In the genomic region with DNA sequence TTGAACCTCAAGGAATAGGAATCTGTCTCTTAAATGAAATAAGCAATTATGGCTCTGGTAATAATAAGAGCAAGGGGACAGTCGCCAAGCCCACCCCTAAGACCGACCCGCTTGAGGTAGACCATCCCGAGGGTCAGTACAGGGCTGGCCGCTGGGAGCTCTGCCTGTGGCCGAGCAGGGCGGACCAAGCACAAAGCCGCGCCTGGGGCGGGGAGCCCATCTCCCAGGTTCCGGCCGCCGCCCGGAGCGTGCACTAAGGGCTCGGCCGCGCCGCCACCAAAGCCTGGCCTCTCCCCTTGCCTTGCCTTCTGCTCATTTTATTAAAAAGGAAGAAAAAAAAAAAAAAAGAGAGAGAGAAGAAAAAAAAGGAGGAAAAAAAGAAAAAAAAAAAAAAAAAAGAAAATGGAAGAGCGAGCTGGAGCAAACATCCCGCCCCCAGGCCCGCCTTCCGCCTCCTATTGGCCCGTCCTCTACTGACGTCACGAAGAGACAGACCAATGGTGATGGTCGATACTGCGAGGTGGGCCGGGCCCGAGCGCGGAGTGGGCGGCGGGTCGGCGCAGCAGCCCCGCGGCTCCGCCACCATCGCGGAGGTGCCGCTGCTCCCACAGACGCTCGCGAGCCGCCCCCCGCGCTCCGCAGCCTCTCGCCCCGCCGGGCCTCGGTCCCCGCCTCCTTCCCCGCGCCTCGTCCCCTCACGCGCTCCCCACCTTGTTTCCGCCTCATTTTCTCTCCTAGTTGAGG, we compare ENCODE assay signal across 8 mouse cellular contexts. TPM values are rescaled to one million over a fixed set of nuclear protein-coding genes. Genes with fewer than 3 reads are reported as not detected.
A peak's percentile ranks its signal among the peaks of the same experiment; 100 is the strongest.
DNase-seq lines count a peak whose midpoint lies in the region; ATAC-seq lines count a peak whose summit lies in the region.

A gene (plus strand): TSS at position 629 of the 744 bp plus-strand sequence.

- peak; percentile 98 for DNase-seq in T-cell, adult 2 months (ENCODE audit: low spot score)
- peak; percentile 99 for DNase-seq in cerebellum, postnatal 36 days
- peak; percentile 99 for DNase-seq in gastrocnemius, adult 18-20 months (ENCODE audit: low spot score)
- DNase-seq in left cerebral cortex, adult 18-20 months (ENCODE audit: low spot score in 2 of 2), result peak; percentile 99
- DNase-seq in right cerebral cortex, adult 18-20 months, result peak; percentile 97
- DNase-seq in urinary bladder, postnatal 10 days (ENCODE audit: low spot score), result peak; percentile 96

- peak; percentile 98 for ATAC-seq in hindbrain, embryonic 16.5 days

- H3K4me1 ChIP-seq in hindbrain, embryonic 16.5 days (ENCODE audit: control insufficient read depth, insufficient read depth, low read depth, low read length), result peaks cover 8% of the 10 kb centered on the region

- peak within 1 kb of the TSS; percentile 90 for H3K4me3 ChIP-seq in hindbrain, embryonic 16.5 days (ENCODE audit: low read length)
- H3K4me3 ChIP-seq in macrophage (ENCODE audit: inconsistent target), result peak within 1 kb of the TSS; percentile 43

- H3K36me3 ChIP-seq in hindbrain, embryonic 16.5 days (ENCODE audit: control insufficient read depth, insufficient read depth, low read length), result no peaks in the 10 kb centered on the region
- no peaks in the 10 kb centered on the region for H3K36me3 ChIP-seq in macrophage (ENCODE audit: inconsistent target)

- under 1% methylated on average over 59 of the region's 60 CpGs for WGBS in hindbrain, embryonic 16.5 days
- WGBS in macrophage (ENCODE audit: missing documents), result 1% methylated on average over 51 of the region's 60 CpGs

- H3K4me2 ChIP-seq in hindbrain, embryonic 16.5 days (ENCODE audit: low read length), result peak within 1 kb of the TSS; percentile 86

- H3K9ac ChIP-seq in hindbrain, embryonic 16.5 days (ENCODE audit: low read depth, low read length), result peak within 1 kb of the TSS; percentile 100

- H3K79me2 ChIP-seq in macrophage (ENCODE audit: inconsistent target), result peaks cover 34% of the 10 kb centered on the region; the same call in 1 of the 2 replicates

- no peaks in the 10 kb centered on the region for H3K27me3 ChIP-seq in hindbrain, embryonic 16.5 days (replicated peaks; ENCODE audit: control insufficient read depth, insufficient read depth, low read length)

- peak within 1 kb of the TSS; percentile 98 for H3K27ac ChIP-seq in hindbrain, embryonic 16.5 days (ENCODE audit: low read depth, low read length)
- no peak within 1 kb of the TSS for H3K27ac ChIP-seq in macrophage

- no peaks in the 10 kb centered on the region for H3K9me3 ChIP-seq in hindbrain, embryonic 16.5 days (ENCODE audit: control insufficient read depth, low read length)

RNA-seq across cellular contexts. Expression of the gene that starts here (rescaled TPM):
- 10 to 100 TPM; 66.1 to 70.4 TPM for total RNA-seq in gastrocnemius, adult 18-20 months (2021)
- polyA plus RNA-seq in hindbrain, embryonic 16.5 days (2015; fragmentation: Nextera tagmentation; extraction: Ambion mirVana), result 25.4 and 27.2 TPM in 2 replicates
- total RNA-seq in left cerebral cortex, adult 18-20 months (2021), result 100 to 1,000 TPM in 1 of 2 experiments, 10 to 100 TPM in 1; 89.9 to 102 TPM
- 100 to 1,000 TPM in 22 of 26 experiments, 10 to 100 TPM in 4; 86.1 to 283 (median 166) TPM for total RNA-seq in macrophage (2018; cell fraction: chromatin; rRNA removed)
- 10 to 100 TPM; 36.3 to 98.0 (median 67.3) TPM for total RNA-seq in macrophage (2018; cell fraction: cytosol; rRNA removed)
- 100 to 1,000 TPM in 14 of 26 experiments, 10 to 100 TPM in 12; 49.7 to 195 (median 108) TPM for total RNA-seq in macrophage (2018; cell fraction: nucleus; rRNA removed)
- 24.3 to 57.0 TPM (median 55.3 TPM) in 3 replicates for polyA plus RNA-seq in macrophage (2018)
